Mouse (Mus musculus): ENCODE measurements at regions not wholly inside any gene's neighbourhood (a gene's known extent, or its start where the extent isn't known, plus 50 kb on each side); places are given as distances from the start of the nearest gene placed in this dataset.

DNA sequence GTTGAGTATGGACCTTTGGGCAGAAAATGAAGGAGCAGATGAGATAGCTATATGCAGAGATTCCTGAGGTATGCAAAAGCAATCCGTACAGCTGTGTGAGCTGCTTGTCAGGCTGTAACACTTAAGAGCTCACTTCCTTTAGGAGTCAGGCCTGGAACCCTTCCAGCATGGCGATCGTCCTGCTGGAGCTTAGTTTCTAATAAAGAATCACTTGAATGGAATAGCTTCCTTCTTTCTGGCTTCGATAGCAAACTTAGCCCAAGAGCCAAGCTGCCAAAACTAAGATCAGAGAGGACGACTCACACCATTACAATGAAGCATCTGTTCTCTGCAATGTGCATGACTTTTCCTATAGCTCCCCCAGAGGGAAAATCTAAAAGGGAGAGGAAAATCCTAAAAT, 253.4 kb upstream of the Amot start:
- no peak overlapping the region for H3K4me2 ChIP-seq (replicated peaks)
- 41% methylated on average over 5 of the region's 5 CpGs for WGBS
- no peaks in the 10 kb centered on the region for H3K27me3 ChIP-seq
- H3K36me3 ChIP-seq = no peaks in the 10 kb centered on the region
- H3K9me3 ChIP-seq = no peaks in the 10 kb centered on the region
- no peak overlapping the region for H3K27ac ChIP-seq
- H3K4me1 ChIP-seq = no peaks in the 10 kb centered on the region
- ATAC-seq (ENCODE audit: low FRiP score, low read depth) = peak; percentile 80
- no peak overlapping the region for H3K9ac ChIP-seq
- no peak overlapping the region for H3K4me3 ChIP-seq

GRCm38 (mm10) chrX:145753427-145753826, 248.4 kb upstream of the Amot start:
- H3K27me3 ChIP-seq = no peaks in the 10 kb centered on the region
- no peak overlapping the region for H3K4me2 ChIP-seq (replicated peaks)
- H3K4me1 ChIP-seq = no peaks in the 10 kb centered on the region
- H3K9me3 ChIP-seq = no peaks in the 10 kb centered on the region
- H3K36me3 ChIP-seq = no peaks in the 10 kb centered on the region
- 92% methylated on average over 2 of the region's 2 CpGs for WGBS
- H3K4me3 ChIP-seq = no peak overlapping the region
- ATAC-seq (ENCODE audit: low FRiP score, low read depth) = no peak
- no peak overlapping the region for H3K9ac ChIP-seq
- no peak overlapping the region for H3K27ac ChIP-seq
